Mouse (Mus musculus) olfactory bulb, adult 2 months (tissue): ENCODE data around the gene Olfr1174-ps. TPM values are rescaled to one million over a fixed set of nuclear protein-coding genes. Genes with fewer than 3 reads are reported as not detected.

Source experiments
- H3K27ac ChIP-seq: fragments of 200-500 bp; 2 replicates; pipeline ENCODE4 v1.5.1; 2012; ENCODE audit warnings: low read depth, low read length; ENCODE audit not compliant: insufficient read depth
- H3K4me1 ChIP-seq: fragments of 200-500 bp; 2 replicates; pipeline ENCODE4 v1.6.1; 2012; ENCODE audit warnings: low read length; ENCODE audit not compliant: control insufficient read depth, insufficient read depth
- H3K4me3 ChIP-seq: fragments of 200-500 bp; 2 replicates; pipeline ENCODE4 v1.5.1; 2012; ENCODE audit warnings: mild to moderate bottlenecking, low read depth, low read length, moderate library complexity; ENCODE audit not compliant: insufficient read depth
- CTCF ChIP-seq: fragments of 200-500 bp; IDR thresholded peaks from 2 replicates; pipeline ENCODE4 v1.5.1; 2012; ENCODE audit warnings: low read depth, mild to moderate bottlenecking, low read length, moderate library complexity; ENCODE audit not compliant: insufficient read depth
- POLR2A ChIP-seq: fragments of 200-500 bp; IDR thresholded peaks from 2 replicates; pipeline ENCODE4 v1.6.1; 2012; ENCODE audit warnings: mild to moderate bottlenecking, low read depth, low read length, moderate library complexity; ENCODE audit not compliant: insufficient read depth
- whole genome bisulfite sequencing: fragments of 180-500 bp; shearing (Covaris S2); methylation state at CpG from one replicate; pipeline ENCODE4 v1.1.7; 2018; 5-methylcytosine and 5-hydroxymethylcytosine counted together
- polyA plus RNA-seq: library from polyadenylated mRNA; stranded (reverse); fragments of >200 nt; gene quantifications from 2 replicates; pipeline ENCODE4 v1.2.4, GENCODE M21; 2012; ENCODE audit warnings: low replicate concordance; ENCODE audit not compliant: missing spikeins, insufficient read depth, insufficient read length

Gene Olfr1174-ps
- not detected in 2 replicates for polyA plus RNA-seq

DNA sequence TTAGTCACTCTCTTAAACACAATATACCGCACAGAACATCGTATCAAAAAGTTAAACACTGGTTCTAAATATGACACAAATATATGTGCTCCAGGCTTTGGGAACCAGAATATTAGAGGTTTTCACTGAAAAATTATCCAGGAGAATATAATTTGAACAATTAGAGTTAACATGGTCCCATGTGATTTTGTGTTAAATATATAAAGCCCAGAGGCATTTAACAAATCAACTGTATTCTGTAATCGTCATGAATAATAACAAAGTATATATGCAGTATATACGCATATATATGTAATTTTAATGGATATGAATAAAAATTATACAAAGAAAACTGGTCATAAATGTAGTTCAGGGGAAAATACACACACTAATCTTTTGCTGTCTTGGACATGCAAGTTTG, at the start of gene Olfr1174-ps:
TSS of gene Olfr1174-ps (minus strand) at position 101 of the 400 bp plus-strand sequence.
- Histone ChIP-seq H3K27ac (no peak within 1 kb of the TSS), H3K4me1 (no peaks in the 10 kb centered on the region), H3K4me3 (no peak within 1 kb of the TSS)
- TF ChIP-seq POLR2A (no peak), CTCF (no peak)
- 84% methylated on average over 4 of the region's 4 CpGs for WGBS

DNA sequence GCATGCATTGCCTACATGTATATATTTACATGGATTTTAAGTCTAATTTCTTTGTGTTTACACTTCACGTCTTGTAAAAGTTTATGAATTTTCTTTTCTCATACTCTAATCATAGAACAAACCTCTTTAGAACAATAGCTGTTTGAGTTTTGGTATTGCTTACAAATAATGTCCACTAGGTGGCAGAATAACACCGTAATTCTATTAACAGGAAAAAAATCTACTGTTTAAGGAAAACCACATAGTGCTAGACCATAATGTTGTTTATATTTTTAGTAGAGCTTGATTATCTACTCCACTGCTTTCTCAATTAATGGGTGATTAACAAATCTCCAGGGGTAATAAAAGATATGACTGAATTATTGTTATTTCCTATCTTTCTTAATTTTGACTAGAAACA, 41.4 kb upstream of the Olfr1174-ps start:
- 2% methylated on average over 2 of the region's 2 CpGs for WGBS
- no peak overlapping the region for H3K4me3 ChIP-seq
- no peak overlapping the region for H3K27ac ChIP-seq
- H3K4me1 ChIP-seq: no peaks in the 10 kb centered on the region
- no peak for TF ChIP-seq CTCF
- TF ChIP-seq POLR2A: no peak

DNA sequence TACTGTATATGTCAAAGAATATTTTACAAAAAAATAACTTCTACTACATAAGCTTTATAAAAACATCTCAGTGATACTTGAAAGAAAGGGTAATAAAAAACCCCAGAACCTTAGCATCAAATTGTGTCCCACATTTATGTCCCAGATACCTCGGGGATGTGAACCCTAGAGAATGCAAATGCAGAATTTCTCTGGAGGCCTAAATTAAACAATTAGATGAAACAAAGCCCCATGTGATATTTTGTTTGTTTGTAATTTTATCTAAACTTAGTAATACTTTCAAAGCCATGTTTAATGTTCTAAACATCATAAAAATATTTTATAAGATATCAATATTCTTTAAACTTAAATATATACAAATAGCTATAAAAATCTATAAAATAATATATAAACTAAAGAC, 31.5 kb upstream of the Olfr1174-ps start, which contains the start of gene Olfr1177-ps:
TSS of gene Olfr1177-ps (minus strand) at position 101 of the 400 bp plus-strand sequence.
- Histone ChIP-seq H3K4me3 (no peak within 1 kb of the TSS), H3K27ac (no peak within 1 kb of the TSS), H3K4me1 (no peaks in the 10 kb centered on the region)
- TF ChIP-seq CTCF: no peak
- no peak for TF ChIP-seq POLR2A
- WGBS: 68% methylated on average over 1 of the region's 1 CpGs

GRCm38 (mm10) chr2:88336421-88336820, 21.5 kb upstream of the Olfr1174-ps start, which contains the start of gene Olfr1176:
TSS of gene Olfr1176 (plus strand) at chr2:88336721.
- H3K27ac ChIP-seq: no peak within 1 kb of the TSS
- no peak within 1 kb of the TSS for H3K4me3 ChIP-seq
- H3K4me1 ChIP-seq: no peaks in the 10 kb centered on the region
- WGBS: 81% methylated on average over 1 of the region's 1 CpGs
- no peak for TF ChIP-seq CTCF
- no peak for TF ChIP-seq POLR2A

- WGBS: 89% methylated on average over 2 of the region's 2 CpGs
- no peaks in the 10 kb centered on the region for H3K4me1 ChIP-seq
- TF ChIP-seq POLR2A: no peak
- no peak for TF ChIP-seq CTCF
- no peak within 1 kb of the TSS for H3K27ac ChIP-seq
- H3K4me3 ChIP-seq: no peak within 1 kb of the TSS
These were observed 12.2 kb upstream of the Olfr1174-ps start, which contains the start of gene Olfr1175-ps for GRCm38 (mm10) chr2:88327115-88327514. TSS of gene Olfr1175-ps (minus strand) at chr2:88327215.

GRCm38 (mm10) chr2:88279775-88280174, 35.2 kb downstream of the Olfr1174-ps start, which contains the start of gene Olfr1173:
TSS of gene Olfr1173 (minus strand) at chr2:88279875.
- Histone ChIP-seq H3K27ac (no peak within 1 kb of the TSS), H3K4me1 (no peaks in the 10 kb centered on the region), H3K4me3 (no peak within 1 kb of the TSS)
- TF ChIP-seq POLR2A (no peak), CTCF (no peak)

Other genes with a start within 250 kb of the Olfr1174-ps start
- not detected in 2 replicates for gene Olfr1163, start 243.3 kb downstream of the Olfr1174-ps start, polyA plus RNA-seq
- gene Olfr1164, start 221.2 kb downstream of the Olfr1174-ps start, polyA plus RNA-seq: not detected in 2 replicates
- gene Olfr1166, start 186.9 kb downstream of the Olfr1174-ps start, polyA plus RNA-seq: not detected in 2 replicates
- not detected in 2 replicates for gene Olfr1167, start 159.9 kb downstream of the Olfr1174-ps start, polyA plus RNA-seq
- not detected in 2 replicates for gene Olfr1168, start 133.3 kb downstream of the Olfr1174-ps start, polyA plus RNA-seq
- gene Olfr1170, start 86.8 kb downstream of the Olfr1174-ps start, polyA plus RNA-seq: not detected in 2 replicates
- gene Olfr1173, start 35.3 kb downstream of the Olfr1174-ps start, polyA plus RNA-seq: not detected in 2 replicates
- not detected in 2 replicates for gene Olfr1175-ps, start 12.1 kb upstream of the Olfr1174-ps start, polyA plus RNA-seq
- not detected in 2 replicates for gene Olfr1176, start 21.6 kb upstream of the Olfr1174-ps start, polyA plus RNA-seq
- not detected in 2 replicates for gene Olfr1177-ps, start 31.4 kb upstream of the Olfr1174-ps start, polyA plus RNA-seq
- gene Olfr1178, start 71.9 kb upstream of the Olfr1174-ps start, polyA plus RNA-seq: not detected in 2 replicates
- gene Olfr1179, start 91.3 kb upstream of the Olfr1174-ps start, polyA plus RNA-seq: not detected in 2 replicates
- gene Olfr1180, start 104.0 kb upstream of the Olfr1174-ps start, polyA plus RNA-seq: not detected in 2 replicates
- not detected in 2 replicates for gene Olfr1181, start 111.0 kb upstream of the Olfr1174-ps start, polyA plus RNA-seq
- gene Gm13757, start 134.0 kb upstream of the Olfr1174-ps start, polyA plus RNA-seq: not detected in 2 replicates
- gene Olfr1183, start 139.7 kb upstream of the Olfr1174-ps start, polyA plus RNA-seq: not detected in 2 replicates
- not detected in 2 replicates for gene Olfr1184, start 168.5 kb upstream of the Olfr1174-ps start, polyA plus RNA-seq
- not detected in 2 replicates for gene Olfr1185-ps1, start 178.2 kb upstream of the Olfr1174-ps start, polyA plus RNA-seq
- gene Olfr1186, start 203.4 kb upstream of the Olfr1174-ps start, polyA plus RNA-seq: not detected in 2 replicates
- not detected in 2 replicates for gene Olfr1188, start 241.8 kb upstream of the Olfr1174-ps start, polyA plus RNA-seq